Mouse (Mus musculus): ENCODE measurements around the gene Fgd1.

DNA sequence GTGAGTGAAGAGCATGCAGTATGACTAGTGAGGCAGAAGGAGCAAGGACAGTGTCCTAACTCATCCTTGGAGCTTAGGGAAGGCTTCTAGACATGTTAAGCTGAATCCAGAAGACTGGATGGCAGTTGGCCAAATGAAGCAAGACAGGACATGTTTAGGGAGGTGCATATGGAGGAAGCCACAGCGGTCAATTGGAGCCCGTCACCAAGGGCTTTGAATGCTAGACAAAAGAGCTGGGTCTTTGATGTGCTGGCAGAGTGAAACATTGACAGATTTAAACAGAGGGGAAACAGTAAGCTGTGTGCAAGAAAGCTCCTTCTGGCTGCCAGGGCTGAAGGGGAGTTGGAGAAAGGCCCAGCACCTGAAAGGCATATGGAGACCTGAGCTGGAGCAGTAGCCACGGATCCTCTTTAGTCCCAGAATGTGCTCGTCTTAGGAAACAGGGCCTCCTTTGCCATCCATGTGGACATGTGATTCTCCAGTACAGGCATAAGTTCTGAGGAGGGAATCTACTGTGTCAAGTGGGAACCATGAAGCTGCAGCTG, 31.1 kb downstream of the Fgd1 start:
- TF ChIP-seq CTCF (IDR thresholded peaks at IDR 0.05; ENCODE audit: extremely low read depth, insufficient read length, insufficient replicate concordance, low read depth, low read length) (no peak), POLR2A (IDR thresholded peaks at IDR 0.05; ENCODE audit: low read depth, low read length) (no peak)
